Mouse (Mus musculus) cortical plate, adult 2 months (tissue): ENCODE data around the gene Zfp143.

Experiments used
- CTCF ChIP-seq: fragments of 200-500 bp; IDR thresholded peaks from 2 replicates; pipeline ENCODE4 v1.5.1; 2011; ENCODE audit warnings: mild to moderate bottlenecking, control low read depth, low read length; ENCODE audit not compliant: insufficient read depth; ENCODE audit errors: extremely low read depth
- POLR2A ChIP-seq: fragments of 200-500 bp; IDR thresholded peaks from 2 replicates; pipeline ENCODE4 v1.6.1; 2011; ENCODE audit warnings: mild to moderate bottlenecking, low read length, control low read depth; ENCODE audit not compliant: insufficient read depth; ENCODE audit errors: extremely low read depth

DNA sequence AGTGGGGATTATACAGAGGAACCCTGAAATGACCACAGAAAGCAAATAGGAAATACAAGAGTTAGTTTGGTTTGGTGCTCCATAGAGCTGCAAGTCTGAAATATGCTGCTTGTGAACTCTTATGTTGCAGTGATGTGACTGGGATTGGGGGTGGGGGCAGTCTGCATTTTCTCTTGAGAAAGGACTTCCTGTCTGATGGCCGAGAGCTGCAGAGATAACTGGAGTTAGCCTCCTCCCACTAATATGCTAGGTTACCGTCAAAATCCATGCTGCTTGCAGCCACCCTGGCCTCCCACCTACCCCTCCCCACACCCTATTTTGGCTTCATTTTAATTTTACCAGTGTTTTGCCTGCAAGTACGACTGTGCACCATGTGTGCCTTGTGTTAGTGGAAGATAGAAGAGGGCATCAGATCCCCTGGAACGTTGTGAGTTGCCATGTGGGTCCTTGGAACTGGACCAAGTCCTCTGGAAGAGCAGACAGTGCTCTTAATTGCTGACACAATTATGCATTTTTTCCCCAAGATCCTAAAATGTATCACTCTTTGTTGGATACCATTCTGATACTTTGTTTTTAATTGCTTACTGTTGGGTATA is 49.1 kb downstream of the Zfp143 start:
- TF ChIP-seq CTCF (no peak), POLR2A (no peak)
